In genomic region chrX:161163069-161163416, GRCm38 (mm10) we compare ENCODE assay signal across 7 mouse cellular contexts. TPM values are rescaled to one million over a fixed set of nuclear protein-coding genes. Genes with fewer than 3 reads are reported as not detected.
A peak's percentile ranks its signal among the peaks of the same experiment; 100 is the strongest.
DNase-seq lines count a peak whose midpoint lies in the region; ATAC-seq and TF ChIP-seq lines count a peak whose summit lies in the region.

No protein-coding gene starts in this region.

- H3K4me3 ChIP-seq in lung, postnatal 0 days (ENCODE audit: low read depth, low read length), result peak overlapping the region; percentile 44
- peak overlapping the region; percentile 58 for H3K4me3 ChIP-seq in forebrain, embryonic 10.5 days
- peak overlapping the region; percentile 60 for H3K4me3 ChIP-seq in limb, embryonic 10.5 days
- peak overlapping the region; percentile 60 for H3K4me3 ChIP-seq in olfactory bulb, adult 2 months (ENCODE audit: insufficient read depth, low read depth, low read length)

- H3K9me3 ChIP-seq in lung, postnatal 0 days (ENCODE audit: low read length), result no peaks in the 10 kb centered on the region
- no peaks in the 10 kb centered on the region for H3K9me3 ChIP-seq in forebrain, embryonic 10.5 days
- no peaks in the 10 kb centered on the region for H3K9me3 ChIP-seq in limb, embryonic 10.5 days (replicated peaks)

- no peak overlapping the region for H3K9ac ChIP-seq in lung, postnatal 0 days (replicated peaks; ENCODE audit: low read depth)

- no peak for ATAC-seq in lung, postnatal 0 days

- WGBS in lung, postnatal 0 days, result 10% methylated on average over 6 of the region's 6 CpGs
- 17% methylated on average over 6 of the region's 6 CpGs for WGBS in forebrain, embryonic 10.5 days
- 15% methylated on average over 6 of the region's 6 CpGs for WGBS in limb, embryonic 10.5 days
- 13% methylated on average over 6 of the region's 6 CpGs for WGBS in olfactory bulb, adult 2 months

- no peaks in the 10 kb centered on the region for H3K36me3 ChIP-seq in lung, postnatal 0 days (ENCODE audit: insufficient read depth, low read length)
- H3K36me3 ChIP-seq in forebrain, embryonic 10.5 days (replicated peaks), result no peaks in the 10 kb centered on the region
- H3K36me3 ChIP-seq in limb, embryonic 10.5 days, result no peaks in the 10 kb centered on the region

- no peaks in the 10 kb centered on the region for H3K27me3 ChIP-seq in lung, postnatal 0 days (replicated peaks; ENCODE audit: insufficient read depth, low read length)
- peaks cover 65% of the 10 kb centered on the region for H3K27me3 ChIP-seq in forebrain, embryonic 10.5 days (ENCODE audit: poor library complexity, severe bottlenecking)
- peaks cover 64% of the 10 kb centered on the region for H3K27me3 ChIP-seq in limb, embryonic 10.5 days (ENCODE audit: low read depth, poor library complexity, severe bottlenecking)

- H3K4me1 ChIP-seq in lung, postnatal 0 days (ENCODE audit: insufficient read depth, low read depth, low read length), result no peaks in the 10 kb centered on the region
- peaks cover 4% of the 10 kb centered on the region; the same call in 1 of the 2 replicates for H3K4me1 ChIP-seq in forebrain, embryonic 10.5 days
- H3K4me1 ChIP-seq in limb, embryonic 10.5 days, result no peaks in the 10 kb centered on the region
- peaks cover 2% of the 10 kb centered on the region; the same call in 1 of the 2 replicates for H3K4me1 ChIP-seq in olfactory bulb, adult 2 months (ENCODE audit: control insufficient read depth, insufficient read depth, low read length)

- TF ChIP-seq POLR2A in olfactory bulb, adult 2 months (IDR thresholded peaks at IDR 0.05; ENCODE audit: insufficient read depth, low read depth, low read length), result no peak

- H3K27ac ChIP-seq in lung, postnatal 0 days (ENCODE audit: low read length), result no peak overlapping the region
- peak overlapping the region; percentile 87 for H3K27ac ChIP-seq in forebrain, embryonic 10.5 days
- peak overlapping the region; percentile 85 for H3K27ac ChIP-seq in limb, embryonic 10.5 days
- H3K27ac ChIP-seq in olfactory bulb, adult 2 months (ENCODE audit: insufficient read depth, low read depth, low read length), result no peak overlapping the region

- no peak for TF ChIP-seq EP300 in lung, postnatal 0 days (IDR thresholded peaks at IDR 0.05)

- no peak for TF ChIP-seq CTCF in lung, postnatal 0 days (IDR thresholded peaks at IDR 0.05)
- TF ChIP-seq CTCF in olfactory bulb, adult 2 months (IDR thresholded peaks at IDR 0.05; ENCODE audit: insufficient read depth, low read depth, low read length), result no peak

- DNase-seq in lung, postnatal 0 days (ENCODE audit: low spot score), result no peak
- no peak for DNase-seq in lung, postnatal 25 days (ENCODE audit: low spot score)
- DNase-seq in forebrain, embryonic 10.5 days (ENCODE audit: extremely low spot score, low spot score), result peak; percentile 37
- DNase-seq in limb, embryonic 10.5 days (ENCODE audit: low spot score), result no peak
- DNase-seq in right cerebral cortex, adult 2 months (ENCODE audit: low spot score in 2 of 2), result no peak
- no peak for DNase-seq in cerebellum, adult 9-10 months

- peak overlapping the region; percentile 59 for H3K4me2 ChIP-seq in lung, postnatal 0 days (replicated peaks; ENCODE audit: low read depth, low read length)

RNA-seq across cellular contexts. Expression of gene Scml2, which starts 46.0 kb away (rescaled TPM):
- 0.26 and 0.75 TPM in 2 replicates for polyA plus RNA-seq in lung, postnatal 0 days (2015; fragmentation: Nextera tagmentation; extraction: Ambion mirVana)
- polyA plus RNA-seq in forebrain, embryonic 10.5 days (2016; fragmentation: Nextera tagmentation; extraction: Ambion mirVana), result 3.1 and 3.9 TPM in 2 replicates
- polyA plus RNA-seq in limb, embryonic 10.5 days (2016; fragmentation: Nextera tagmentation; extraction: Ambion mirVana), result 2.4 and 3.0 TPM in 2 replicates
- polyA plus RNA-seq in olfactory bulb, adult 2 months (2012; ENCODE audit: insufficient read depth, insufficient read length, low replicate concordance, missing spikeins), result not detected in 2 replicates

Comparison
In these comparisons a context has a peak if more than half of its experiments do, and no peak if none do; other contexts are left out.
1. H3K27ac ChIP-seq: peak in forebrain, embryonic 10.5 days (single experiment) and limb, embryonic 10.5 days (single experiment); none in lung, postnatal 0 days (single experiment) and olfactory bulb, adult 2 months (single experiment).
2. Peak in every context shown above with its lines, with median percentiles within 50 percentile points of each other: H3K4me3 ChIP-seq.